Mouse (Mus musculus): ENCODE results near the gene Olfr374. TPM values are rescaled to one million over a fixed set of nuclear protein-coding genes. Genes with fewer than 3 reads are reported as not detected.

The Olfr374 gene
- polyA plus RNA-seq, 1 experiment = 0.37 TPM

DNA sequence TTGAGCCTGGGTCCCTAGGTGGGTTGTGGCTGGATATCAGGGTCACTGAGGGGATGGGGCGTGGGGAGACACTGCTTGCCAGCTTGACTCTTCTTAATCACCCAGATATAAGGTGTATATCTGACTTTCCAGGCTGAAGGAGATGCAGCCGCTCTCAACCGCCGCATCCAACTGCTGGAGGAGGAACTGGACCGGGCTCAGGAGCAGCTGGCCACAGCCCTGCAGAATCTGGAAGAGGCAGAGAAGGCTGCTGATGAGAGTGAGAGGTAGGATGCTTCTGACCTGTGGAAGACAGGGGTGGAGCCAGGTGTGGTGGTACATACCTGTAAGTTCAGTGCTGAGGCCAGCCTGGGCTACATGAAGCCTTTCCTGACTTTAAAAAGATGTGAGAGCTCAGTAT lies 31.6 kb downstream of the Olfr374 start:
- peaks cover 18% of the 10 kb centered on the region for H3K36me3 ChIP-seq (ENCODE audit: control insufficient read depth, insufficient read depth, low read length, poor library complexity, severe bottlenecking)
- no peak overlapping the region for H3K4me3 ChIP-seq (ENCODE audit: low read depth, low read length)
- H3K4me1 ChIP-seq (ENCODE audit: control insufficient read depth, insufficient read depth, low read length) = peaks cover 2% of the 10 kb centered on the region
- no peaks in the 10 kb centered on the region for H3K9me3 ChIP-seq (replicated peaks; ENCODE audit: control insufficient read depth, insufficient read depth, low read length, poor library complexity, severe bottlenecking)
- no peak overlapping the region for H3K9ac ChIP-seq (ENCODE audit: low read depth, poor library complexity, severe bottlenecking)
- TF ChIP-seq CTCF (IDR thresholded peaks at IDR 0.05; ENCODE audit: low read depth, low read length) = no peak
- no peak for TF ChIP-seq EP300 (IDR thresholded peaks at IDR 0.05; ENCODE audit: insufficient read depth, low read depth, low read length)
- TF ChIP-seq POLR2A (IDR thresholded peaks at IDR 0.05; ENCODE audit: insufficient read depth, low read length) = no peak
- no peak overlapping the region for H3K27ac ChIP-seq (ENCODE audit: insufficient read depth, low read length)
- no peaks in the 10 kb centered on the region for H3K27me3 ChIP-seq (ENCODE audit: control insufficient read depth, insufficient read depth, low read length, poor library complexity, severe bottlenecking)

DNA sequence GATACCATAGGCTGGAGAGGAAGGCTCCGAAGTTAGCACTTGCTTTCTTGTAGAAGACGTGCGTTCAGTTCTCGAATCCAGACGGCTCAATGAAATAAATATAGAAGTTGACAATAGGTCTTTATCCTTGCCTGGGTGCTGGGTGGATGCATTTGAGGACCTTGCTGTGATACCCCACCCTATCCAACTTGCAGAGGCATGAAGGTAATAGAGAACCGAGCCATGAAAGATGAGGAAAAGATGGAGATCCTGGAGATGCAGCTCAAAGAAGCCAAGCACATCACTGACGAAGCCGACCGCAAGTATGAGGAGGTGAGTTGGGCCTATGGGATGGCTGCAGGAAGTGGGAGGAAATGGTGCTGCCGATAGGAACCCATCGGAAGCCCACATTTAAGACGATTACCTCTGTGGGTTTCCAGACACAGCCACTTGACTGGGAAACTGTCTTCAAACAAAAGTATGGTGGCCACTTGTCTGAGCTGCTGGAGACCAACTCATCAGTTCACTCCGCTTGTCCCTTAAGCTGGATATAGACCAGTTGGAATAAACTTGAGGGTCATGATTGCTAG lies 36.5 kb downstream of the Olfr374 start:
- Histone ChIP-seq H3K27me3 (ENCODE audit: control insufficient read depth, insufficient read depth, low read length, poor library complexity, severe bottlenecking) (no peaks in the 10 kb centered on the region), H3K9ac (ENCODE audit: low read depth, poor library complexity, severe bottlenecking) (no peak overlapping the region), H3K27ac (ENCODE audit: insufficient read depth, low read length) (no peak overlapping the region), H3K36me3 (ENCODE audit: control insufficient read depth, insufficient read depth, low read length, poor library complexity, severe bottlenecking) (peaks cover 41% of the 10 kb centered on the region), H3K9me3 (replicated peaks; ENCODE audit: control insufficient read depth, insufficient read depth, low read length, poor library complexity, severe bottlenecking) (no peaks in the 10 kb centered on the region), H3K4me3 (ENCODE audit: low read depth, low read length) (no peak overlapping the region), H3K4me1 (ENCODE audit: control insufficient read depth, insufficient read depth, low read length) (peaks cover 4% of the 10 kb centered on the region)
- no peak for TF ChIP-seq EP300 (IDR thresholded peaks at IDR 0.05; ENCODE audit: insufficient read depth, low read depth, low read length)

- TF ChIP-seq CTCF (IDR thresholded peaks at IDR 0.05; ENCODE audit: low read depth, low read length) (no peak), EP300 (IDR thresholded peaks at IDR 0.05; ENCODE audit: insufficient read depth, low read depth, low read length) (no peak), POLR2A (IDR thresholded peaks at IDR 0.05; ENCODE audit: insufficient read depth, low read length) (no peak)
Measured at GRCm38 (mm10) chr8:72144345-72144975, 37.6 kb downstream of the Olfr374 start.

GRCm38 (mm10) chr8:72145511-72145910 lies 38.7 kb downstream of the Olfr374 start:
- Histone ChIP-seq H3K36me3 (ENCODE audit: control insufficient read depth, insufficient read depth, low read length, poor library complexity, severe bottlenecking) (peaks cover 38% of the 10 kb centered on the region), H3K27me3 (ENCODE audit: control insufficient read depth, insufficient read depth, low read length, poor library complexity, severe bottlenecking) (no peaks in the 10 kb centered on the region), H3K4me3 (ENCODE audit: low read depth, low read length) (no peak overlapping the region), H3K4me1 (ENCODE audit: control insufficient read depth, insufficient read depth, low read length) (peaks cover 4% of the 10 kb centered on the region), H3K27ac (ENCODE audit: insufficient read depth, low read length) (no peak overlapping the region), H3K9me3 (replicated peaks; ENCODE audit: control insufficient read depth, insufficient read depth, low read length, poor library complexity, severe bottlenecking) (no peaks in the 10 kb centered on the region), H3K9ac (ENCODE audit: low read depth, poor library complexity, severe bottlenecking) (no peak overlapping the region)
- no peak for TF ChIP-seq EP300 (IDR thresholded peaks at IDR 0.05; ENCODE audit: insufficient read depth, low read depth, low read length)
- TF ChIP-seq CTCF (IDR thresholded peaks at IDR 0.05; ENCODE audit: low read depth, low read length) = no peak
- TF ChIP-seq POLR2A (IDR thresholded peaks at IDR 0.05; ENCODE audit: insufficient read depth, low read length) = no peak

More at GRCm38 (mm10) chr8:72144345-72144975, 37.6 kb downstream of the Olfr374 start:
- Histone ChIP-seq H3K4me3 (ENCODE audit: low read depth, low read length) (no peak overlapping the region), H3K4me1 (ENCODE audit: control insufficient read depth, insufficient read depth, low read length) (peaks cover 4% of the 10 kb centered on the region), H3K27ac (ENCODE audit: insufficient read depth, low read length) (no peak overlapping the region), H3K36me3 (ENCODE audit: control insufficient read depth, insufficient read depth, low read length, poor library complexity, severe bottlenecking) (peaks cover 34% of the 10 kb centered on the region), H3K9me3 (replicated peaks; ENCODE audit: control insufficient read depth, insufficient read depth, low read length, poor library complexity, severe bottlenecking) (no peaks in the 10 kb centered on the region), H3K27me3 (ENCODE audit: control insufficient read depth, insufficient read depth, low read length, poor library complexity, severe bottlenecking) (no peaks in the 10 kb centered on the region), H3K9ac (ENCODE audit: low read depth, poor library complexity, severe bottlenecking) (no peak overlapping the region)

DNA sequence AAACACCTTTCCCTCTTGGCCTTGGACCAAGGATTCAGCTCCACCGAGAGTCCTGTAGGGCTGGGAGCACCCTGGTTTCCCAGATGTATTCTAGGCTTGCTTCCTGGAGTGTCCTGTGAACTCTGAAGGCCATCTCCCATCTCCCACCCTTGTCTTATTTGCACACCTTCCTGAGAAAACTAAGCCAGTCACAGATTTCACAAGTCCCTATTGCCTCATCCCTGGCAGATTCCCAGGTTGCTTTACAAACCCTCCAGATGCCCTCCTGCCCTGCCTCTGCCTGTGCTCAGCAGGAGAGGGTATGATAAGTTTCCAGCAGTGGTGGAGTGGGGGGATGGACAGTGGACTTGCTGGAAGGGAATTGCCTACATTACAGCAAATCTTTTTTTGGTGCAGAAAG lies 39.2 kb downstream of the Olfr374 start:
- H3K9ac ChIP-seq (ENCODE audit: low read depth, poor library complexity, severe bottlenecking) = no peak overlapping the region
- H3K4me1 ChIP-seq (ENCODE audit: control insufficient read depth, insufficient read depth, low read length) = peaks cover 4% of the 10 kb centered on the region
- H3K36me3 ChIP-seq (ENCODE audit: control insufficient read depth, insufficient read depth, low read length, poor library complexity, severe bottlenecking) = peaks cover 42% of the 10 kb centered on the region
- no peak overlapping the region for H3K27ac ChIP-seq (ENCODE audit: insufficient read depth, low read length)
- no peaks in the 10 kb centered on the region for H3K9me3 ChIP-seq (replicated peaks; ENCODE audit: control insufficient read depth, insufficient read depth, low read length, poor library complexity, severe bottlenecking)
- TF ChIP-seq POLR2A (IDR thresholded peaks at IDR 0.05; ENCODE audit: insufficient read depth, low read length) = no peak
- no peak for TF ChIP-seq CTCF (IDR thresholded peaks at IDR 0.05; ENCODE audit: low read depth, low read length)
- TF ChIP-seq EP300 (IDR thresholded peaks at IDR 0.05; ENCODE audit: insufficient read depth, low read depth, low read length) = no peak
- H3K4me3 ChIP-seq (ENCODE audit: low read depth, low read length) = no peak overlapping the region
- no peaks in the 10 kb centered on the region for H3K27me3 ChIP-seq (ENCODE audit: control insufficient read depth, insufficient read depth, low read length, poor library complexity, severe bottlenecking)

GRCm38 (mm10) chr8:72146556-72146955 lies 39.7 kb downstream of the Olfr374 start:
- no peak for TF ChIP-seq EP300 (IDR thresholded peaks at IDR 0.05; ENCODE audit: insufficient read depth, low read depth, low read length)
- TF ChIP-seq POLR2A (IDR thresholded peaks at IDR 0.05; ENCODE audit: insufficient read depth, low read length) = no peak
- TF ChIP-seq CTCF (IDR thresholded peaks at IDR 0.05; ENCODE audit: low read depth, low read length) = no peak
- no peak overlapping the region for H3K4me3 ChIP-seq (ENCODE audit: low read depth, low read length)
- H3K9ac ChIP-seq (ENCODE audit: low read depth, poor library complexity, severe bottlenecking) = no peak overlapping the region
- peaks cover 41% of the 10 kb centered on the region for H3K36me3 ChIP-seq (ENCODE audit: control insufficient read depth, insufficient read depth, low read length, poor library complexity, severe bottlenecking)
- no peaks in the 10 kb centered on the region for H3K27me3 ChIP-seq (ENCODE audit: control insufficient read depth, insufficient read depth, low read length, poor library complexity, severe bottlenecking)
- peak overlapping the region; percentile 21; the same call in 1 of the 2 replicates for H3K27ac ChIP-seq (ENCODE audit: insufficient read depth, low read length)
- H3K9me3 ChIP-seq (replicated peaks; ENCODE audit: control insufficient read depth, insufficient read depth, low read length, poor library complexity, severe bottlenecking) = no peaks in the 10 kb centered on the region
- peaks cover 4% of the 10 kb centered on the region for H3K4me1 ChIP-seq (ENCODE audit: control insufficient read depth, insufficient read depth, low read length)

Data from ES-Bruce4 (cell line).